ENCODE assay signal across 8 mouse cellular contexts in the genomic region with DNA sequence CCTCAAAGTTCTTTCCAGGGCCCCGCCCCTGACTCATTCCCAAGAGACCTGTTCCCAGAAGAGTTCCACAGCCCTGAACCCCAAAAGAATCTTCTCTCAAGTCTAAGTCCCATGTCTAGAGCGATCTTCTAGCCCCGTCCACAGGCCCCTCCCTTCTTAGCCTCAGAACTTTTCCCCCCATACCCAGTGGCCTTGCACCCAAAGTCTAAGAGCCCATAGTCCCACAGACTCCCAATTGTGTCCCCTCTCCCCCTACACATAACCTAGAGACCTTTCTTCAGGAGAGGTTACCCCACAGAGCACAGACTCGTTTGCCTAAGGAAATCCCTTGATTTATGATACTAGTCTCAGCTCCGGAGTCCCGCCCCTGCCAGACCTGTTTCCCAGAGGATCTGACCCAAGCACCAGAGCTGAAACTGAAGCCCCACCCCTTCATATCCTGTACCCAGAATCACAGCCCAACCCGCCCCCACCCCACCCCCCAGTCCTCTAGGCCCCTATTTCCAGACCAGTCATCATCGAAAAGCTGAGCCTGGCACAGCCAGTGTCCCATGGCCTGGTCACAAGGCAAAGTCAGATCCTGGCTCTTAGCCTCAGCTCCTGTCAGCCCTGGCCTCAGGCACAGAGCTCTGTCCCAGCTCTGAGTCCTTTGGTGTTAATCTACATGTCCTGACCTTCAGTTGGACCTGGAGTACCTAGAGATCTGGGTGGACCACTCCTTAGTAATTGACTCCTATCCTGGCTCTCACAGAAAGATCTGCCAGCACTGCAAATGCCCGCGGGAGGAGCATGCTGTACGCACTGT. TPM values are rescaled to one million over a fixed set of nuclear protein-coding genes. Genes with fewer than 3 reads are reported as not detected.
DNase-seq lines count a peak whose midpoint lies in the region; ATAC-seq and TF ChIP-seq lines count a peak whose summit lies in the region.

No protein-coding gene starts in this region.

- no peaks in the 10 kb centered on the region for H3K27me3 ChIP-seq in neural tube, embryonic 12.5 days (replicated peaks)
- no peaks in the 10 kb centered on the region for H3K27me3 ChIP-seq in neural tube, embryonic 15.5 days (replicated peaks)
- no peaks in the 10 kb centered on the region for H3K27me3 ChIP-seq in heart, embryonic 13.5 days (replicated peaks)
- no peaks in the 10 kb centered on the region for H3K27me3 ChIP-seq in kidney, postnatal 0 days (ENCODE audit: insufficient read depth, low read length)
- no peaks in the 10 kb centered on the region for H3K27me3 ChIP-seq in stomach, postnatal 0 days (ENCODE audit: control insufficient read depth, insufficient read depth, low read length)

- DNase-seq in kidney, postnatal 0 days (ENCODE audit: low spot score), result peak; percentile 61
- DNase-seq in stomach, postnatal 0 days (ENCODE audit: low spot score), result peak; percentile 35
- no peak for DNase-seq in frontal cortex, postnatal 25 days (ENCODE audit: low spot score in 2 of 2)
- DNase-seq in spleen, postnatal 14 days (ENCODE audit: low spot score in 2 of 2), result no peak
- no peak for DNase-seq in thymus, postnatal 36 days

- H3K4me2 ChIP-seq in neural tube, embryonic 12.5 days (replicated peaks), result peak overlapping the region; percentile 50
- H3K4me2 ChIP-seq in neural tube, embryonic 15.5 days, result no peak overlapping the region
- peak overlapping the region; percentile 72 for H3K4me2 ChIP-seq in heart, embryonic 13.5 days
- peak overlapping the region; percentile 50 for H3K4me2 ChIP-seq in kidney, postnatal 0 days (ENCODE audit: low read length)
- peak overlapping the region; percentile 54 for H3K4me2 ChIP-seq in stomach, postnatal 0 days (replicated peaks; ENCODE audit: low read depth)

- 54% methylated on average over 11 of the region's 11 CpGs for WGBS in neural tube, embryonic 12.5 days
- 50% methylated on average over 11 of the region's 11 CpGs for WGBS in neural tube, embryonic 15.5 days
- 54% methylated on average over 11 of the region's 11 CpGs for WGBS in heart, embryonic 13.5 days
- WGBS in kidney, postnatal 0 days, result 44% methylated on average over 11 of the region's 11 CpGs
- WGBS in stomach, postnatal 0 days, result 44% methylated on average over 11 of the region's 11 CpGs

- H3K9ac ChIP-seq in neural tube, embryonic 12.5 days, result no peak overlapping the region
- H3K9ac ChIP-seq in neural tube, embryonic 15.5 days (replicated peaks), result no peak overlapping the region
- peak overlapping the region; percentile 82; the same call in 1 of the 2 replicates for H3K9ac ChIP-seq in heart, embryonic 13.5 days
- no peak overlapping the region for H3K9ac ChIP-seq in kidney, postnatal 0 days (ENCODE audit: low read depth, low read length)
- no peak overlapping the region for H3K9ac ChIP-seq in stomach, postnatal 0 days (ENCODE audit: low read length)

- no peaks in the 10 kb centered on the region for H3K36me3 ChIP-seq in neural tube, embryonic 12.5 days
- no peaks in the 10 kb centered on the region for H3K36me3 ChIP-seq in neural tube, embryonic 15.5 days
- H3K36me3 ChIP-seq in heart, embryonic 13.5 days, result peaks cover 11% of the 10 kb centered on the region
- H3K36me3 ChIP-seq in kidney, postnatal 0 days (ENCODE audit: insufficient read depth, low read length), result no peaks in the 10 kb centered on the region
- no peaks in the 10 kb centered on the region for H3K36me3 ChIP-seq in stomach, postnatal 0 days (ENCODE audit: control insufficient read depth, insufficient read depth, low read length)

- no peak for TF ChIP-seq EP300 in stomach, postnatal 0 days (optimal IDR thresholded peaks at IDR 0.05)

- H3K27ac ChIP-seq in neural tube, embryonic 12.5 days, result no peak overlapping the region
- no peak overlapping the region for H3K27ac ChIP-seq in neural tube, embryonic 15.5 days (replicated peaks)
- 0 out of 2 replicates have a peak overlapping the region, but pooled peaks have one; percentile 80 for H3K27ac ChIP-seq in heart, embryonic 13.5 days (replicated peaks)
- H3K27ac ChIP-seq in kidney, postnatal 0 days, result peak overlapping the region; percentile 83
- peak overlapping the region; percentile 83 for H3K27ac ChIP-seq in stomach, postnatal 0 days (replicated peaks)

- no peaks in the 10 kb centered on the region for H3K9me3 ChIP-seq in neural tube, embryonic 12.5 days
- no peaks in the 10 kb centered on the region for H3K9me3 ChIP-seq in neural tube, embryonic 15.5 days (replicated peaks)
- H3K9me3 ChIP-seq in heart, embryonic 13.5 days, result no peaks in the 10 kb centered on the region
- H3K9me3 ChIP-seq in kidney, postnatal 0 days (replicated peaks; ENCODE audit: low read length), result no peaks in the 10 kb centered on the region
- H3K9me3 ChIP-seq in stomach, postnatal 0 days (ENCODE audit: control insufficient read depth, low read length), result no peaks in the 10 kb centered on the region

- H3K4me1 ChIP-seq in neural tube, embryonic 12.5 days, result no peaks in the 10 kb centered on the region
- 0 out of 2 replicates have a peak, but pooled peaks cover 4% of the 10 kb centered on the region for H3K4me1 ChIP-seq in neural tube, embryonic 15.5 days
- H3K4me1 ChIP-seq in heart, embryonic 13.5 days, result peaks cover 13% of the 10 kb centered on the region
- 0 out of 2 replicates have a peak, but pooled peaks cover 4% of the 10 kb centered on the region for H3K4me1 ChIP-seq in kidney, postnatal 0 days (replicated peaks; ENCODE audit: insufficient read depth, low read length)
- H3K4me1 ChIP-seq in stomach, postnatal 0 days (replicated peaks; ENCODE audit: control insufficient read depth, insufficient read depth), result no peaks in the 10 kb centered on the region

- no peak overlapping the region for H3K4me3 ChIP-seq in neural tube, embryonic 12.5 days
- H3K4me3 ChIP-seq in neural tube, embryonic 15.5 days (replicated peaks), result no peak overlapping the region
- H3K4me3 ChIP-seq in heart, embryonic 13.5 days, result peak overlapping the region; percentile 64
- H3K4me3 ChIP-seq in kidney, postnatal 0 days (replicated peaks; ENCODE audit: low read depth, low read length), result peak overlapping the region; percentile 49; the same call in 1 of the 2 replicates
- peak overlapping the region; percentile 48 for H3K4me3 ChIP-seq in stomach, postnatal 0 days (ENCODE audit: low read depth, low read length)

- ATAC-seq in neural tube, embryonic 12.5 days (ENCODE audit: low FRiP score, low read depth), result no peak
- no peak for ATAC-seq in neural tube, embryonic 15.5 days (ENCODE audit: low FRiP score)
- no peak for ATAC-seq in heart, embryonic 13.5 days (ENCODE audit: extremely low read depth, insufficient number of reproducible peaks, low FRiP score, low TSS enrichment)
- peak; percentile 69 for ATAC-seq in kidney, postnatal 0 days (replicated peaks; ENCODE audit: low FRiP score, low read depth)
- peak; percentile 43 for ATAC-seq in stomach, postnatal 0 days (ENCODE audit: low FRiP score, low TSS enrichment)

- TF ChIP-seq CTCF in kidney, postnatal 0 days (IDR thresholded peaks at IDR 0.05; ENCODE audit: low read depth), result no peak
- no peak for TF ChIP-seq CTCF in stomach, postnatal 0 days (IDR thresholded peaks at IDR 0.05; ENCODE audit: low read depth)

RNA-seq across cellular contexts. Expression of gene Prickle3, which starts 1.9 kb away (rescaled TPM):
- polyA plus RNA-seq in neural tube, embryonic 12.5 days (2016; fragmentation: Nextera tagmentation; extraction: Ambion mirVana), result 2.4 and 3.0 TPM in 2 replicates
- 1.7 and 3.8 TPM in 2 replicates for polyA plus RNA-seq in neural tube, embryonic 15.5 days (2015; fragmentation: Nextera tagmentation; extraction: Ambion mirVana)
- polyA plus RNA-seq in heart, embryonic 13.5 days (2015; fragmentation: Nextera tagmentation; extraction: Ambion mirVana), result 7.0 and 7.3 TPM in 2 replicates
- polyA plus RNA-seq in kidney, postnatal 0 days (2015; fragmentation: Nextera tagmentation; extraction: Ambion mirVana), result 9.5 and 9.7 TPM in 2 replicates
- polyA plus RNA-seq in stomach, postnatal 0 days (2015; fragmentation: Nextera tagmentation; extraction: Ambion mirVana), result 8.5 and 9.7 TPM in 2 replicates

RNA-seq across cellular contexts. Expression of gene Plp2, which starts 12.2 kb away (rescaled TPM):
- 31.2 and 34.6 TPM in 2 replicates for polyA plus RNA-seq in neural tube, embryonic 12.5 days (2016; fragmentation: Nextera tagmentation; extraction: Ambion mirVana)
- 20.3 and 50.6 TPM in 2 replicates for polyA plus RNA-seq in neural tube, embryonic 15.5 days (2015; fragmentation: Nextera tagmentation; extraction: Ambion mirVana)
- 157 and 175 TPM in 2 replicates for polyA plus RNA-seq in heart, embryonic 13.5 days (2015; fragmentation: Nextera tagmentation; extraction: Ambion mirVana)
- 142 and 153 TPM in 2 replicates for polyA plus RNA-seq in kidney, postnatal 0 days (2015; fragmentation: Nextera tagmentation; extraction: Ambion mirVana)
- 262 and 271 TPM in 2 replicates for polyA plus RNA-seq in stomach, postnatal 0 days (2015; fragmentation: Nextera tagmentation; extraction: Ambion mirVana)

RNA-seq across cellular contexts. Expression of gene Syp, which starts 20.7 kb away (rescaled TPM):
- polyA plus RNA-seq in neural tube, embryonic 12.5 days (2016; fragmentation: Nextera tagmentation; extraction: Ambion mirVana), result 62.2 and 71.0 TPM in 2 replicates
- 195 and 223 TPM in 2 replicates for polyA plus RNA-seq in neural tube, embryonic 15.5 days (2015; fragmentation: Nextera tagmentation; extraction: Ambion mirVana)
- 0.55 and 0.75 TPM in 2 replicates for polyA plus RNA-seq in heart, embryonic 13.5 days (2015; fragmentation: Nextera tagmentation; extraction: Ambion mirVana)
- 1.3 and 1.4 TPM in 2 replicates for polyA plus RNA-seq in kidney, postnatal 0 days (2015; fragmentation: Nextera tagmentation; extraction: Ambion mirVana)
- polyA plus RNA-seq in stomach, postnatal 0 days (2015; fragmentation: Nextera tagmentation; extraction: Ambion mirVana), result 6.5 and 6.8 TPM in 2 replicates

RNA-seq across cellular contexts. Expression of gene Magix, which starts 22.1 kb away (rescaled TPM):
- 0.09 TPM in 1 of 2 replicates, not detected in the other for polyA plus RNA-seq in neural tube, embryonic 12.5 days (2016; fragmentation: Nextera tagmentation; extraction: Ambion mirVana)
- polyA plus RNA-seq in neural tube, embryonic 15.5 days (2015; fragmentation: Nextera tagmentation; extraction: Ambion mirVana), result 0.13 TPM in 1 of 2 replicates, not detected in the other
- 0.11 and 0.25 TPM in 2 replicates for polyA plus RNA-seq in heart, embryonic 13.5 days (2015; fragmentation: Nextera tagmentation; extraction: Ambion mirVana)
- polyA plus RNA-seq in kidney, postnatal 0 days (2015; fragmentation: Nextera tagmentation; extraction: Ambion mirVana), result 1.5 and 2.3 TPM in 2 replicates
- polyA plus RNA-seq in stomach, postnatal 0 days (2015; fragmentation: Nextera tagmentation; extraction: Ambion mirVana), result 0.95 and 1.3 TPM in 2 replicates

RNA-seq across cellular contexts. Expression of gene Gpkow, which starts 37.9 kb away (rescaled TPM):
- polyA plus RNA-seq in neural tube, embryonic 12.5 days (2016; fragmentation: Nextera tagmentation; extraction: Ambion mirVana), result 44.1 and 46.6 TPM in 2 replicates
- polyA plus RNA-seq in neural tube, embryonic 15.5 days (2015; fragmentation: Nextera tagmentation; extraction: Ambion mirVana), result 46.0 and 46.5 TPM in 2 replicates
- polyA plus RNA-seq in heart, embryonic 13.5 days (2015; fragmentation: Nextera tagmentation; extraction: Ambion mirVana), result 28.3 and 30.2 TPM in 2 replicates
- 32.7 and 36.2 TPM in 2 replicates for polyA plus RNA-seq in kidney, postnatal 0 days (2015; fragmentation: Nextera tagmentation; extraction: Ambion mirVana)
- 18.0 and 18.5 TPM in 2 replicates for polyA plus RNA-seq in stomach, postnatal 0 days (2015; fragmentation: Nextera tagmentation; extraction: Ambion mirVana)

Comparison
In these comparisons a context has a peak if more than half of its experiments do, and no peak if none do; other contexts are left out.
1. ATAC-seq: peak in kidney, postnatal 0 days (single experiment) and stomach, postnatal 0 days (single experiment); none in neural tube, embryonic 12.5 days (single experiment), neural tube, embryonic 15.5 days (single experiment) and heart, embryonic 13.5 days (single experiment).
2. H3K27ac ChIP-seq: peak in heart, embryonic 13.5 days (single experiment), kidney, postnatal 0 days (single experiment) and stomach, postnatal 0 days (single experiment); none in neural tube, embryonic 12.5 days (single experiment) and neural tube, embryonic 15.5 days (single experiment).
3. H3K4me3 ChIP-seq: peak in heart, embryonic 13.5 days (single experiment), kidney, postnatal 0 days (single experiment) and stomach, postnatal 0 days (single experiment); none in neural tube, embryonic 12.5 days (single experiment) and neural tube, embryonic 15.5 days (single experiment).
4. DNase-seq: peak in kidney, postnatal 0 days (single experiment) and stomach, postnatal 0 days (single experiment); none in frontal cortex, postnatal 25 days (0 of 2), spleen, postnatal 14 days (0 of 2) and thymus, postnatal 36 days (0 of 2).